Mouse (Mus musculus) hindbrain, embryonic 14.5 days (tissue): Measurements from ENCODE around the gene Frmd4b. TPM values are rescaled to one million over a fixed set of nuclear protein-coding genes. Genes with fewer than 3 reads are reported as not detected.
A peak's percentile ranks its signal among the peaks of the same experiment; 100 is the strongest.
"Not testable (repeated sequence)": the region's sequence is repeated elsewhere in the genome, so short reads cannot be mapped to it uniquely, and the experiment has no call there.

ENCODE experiments used
- ATAC-seq: fragments of 200-750 bp; cut with Nextera tagmentation; 2 replicates; pipeline ENCODE4 v1.8.0; 2017; ENCODE audit warnings: moderate number of reproducible peaks, mild to moderate bottlenecking, moderate TSS enrichment, moderate library complexity; ENCODE audit not compliant: low FRiP score
- DNase-seq: peaks from one replicate; pipeline ENCODE4 v3.0.0-alpha.2; 2015; ENCODE audit warnings: low spot score
- H3K27ac ChIP-seq: fragments of 300-500 bp; sonication (generic); 2 replicates; pipeline ENCODE4 v1.5.1; 2014; ENCODE audit warnings: mild to moderate bottlenecking, moderate library complexity
- H3K27me3 ChIP-seq: fragments of 300-500 bp; sonication (generic); 2 replicates; pipeline ENCODE4 v1.6.1; 2014; ENCODE audit warnings: mild to moderate bottlenecking, low read length, mixed read lengths; ENCODE audit not compliant: control insufficient read depth, insufficient read depth
- H3K36me3 ChIP-seq: fragments of 300-500 bp; sonication (generic); replicated peaks from 2 replicates; pipeline ENCODE4 v1.6.1; 2014; ENCODE audit not compliant: control insufficient read depth, insufficient read depth
- H3K4me1 ChIP-seq: fragments of 300-500 bp; sonication (generic); replicated peaks from 2 replicates; pipeline ENCODE4 v1.6.1; 2014; ENCODE audit warnings: antibody characterized with exemption, low read length, mixed read lengths; ENCODE audit not compliant: control insufficient read depth, insufficient read depth
- H3K4me2 ChIP-seq: fragments of 300-500 bp; sonication (generic); replicated peaks from 2 replicates; pipeline ENCODE4 v1.6.1; 2014; ENCODE audit warnings: mild to moderate bottlenecking, moderate library complexity
- H3K4me3 ChIP-seq: fragments of 300-500 bp; sonication (generic); replicated peaks from 2 replicates; pipeline ENCODE4 v1.5.1; 2014; ENCODE audit warnings: mild to moderate bottlenecking, low read length
- H3K9ac ChIP-seq: fragments of 300-500 bp; sonication (generic); 2 replicates; pipeline ENCODE4 v1.6.1; 2014
- H3K9me3 ChIP-seq: fragments of 300-500 bp; sonication (generic); 2 replicates; pipeline ENCODE4 v1.6.1; 2016; ENCODE audit warnings: low read length; ENCODE audit not compliant: control insufficient read depth
- WGBS: fragments of 180-500 bp; shearing (Covaris S2); extraction: QIAGEN DNeasy Blood & Tissue Kit; methylation state at CpG from one replicate; pipeline ENCODE4 v1.1.7; 2014; 5-methylcytosine and 5-hydroxymethylcytosine counted together
- polyA plus RNA-seq: library from polyadenylated mRNA; unstranded; fragments of >200 nt; fragmentation: Nextera tagmentation; extraction: Ambion mirVana; gene quantifications from 2 replicates; pipeline ENCODE4 v1.2.1, GENCODE M21; 2014

Gene Frmd4b
- polyA plus RNA-seq, 1 experiment from 2014 or later = 25.1 TPM

DNA sequence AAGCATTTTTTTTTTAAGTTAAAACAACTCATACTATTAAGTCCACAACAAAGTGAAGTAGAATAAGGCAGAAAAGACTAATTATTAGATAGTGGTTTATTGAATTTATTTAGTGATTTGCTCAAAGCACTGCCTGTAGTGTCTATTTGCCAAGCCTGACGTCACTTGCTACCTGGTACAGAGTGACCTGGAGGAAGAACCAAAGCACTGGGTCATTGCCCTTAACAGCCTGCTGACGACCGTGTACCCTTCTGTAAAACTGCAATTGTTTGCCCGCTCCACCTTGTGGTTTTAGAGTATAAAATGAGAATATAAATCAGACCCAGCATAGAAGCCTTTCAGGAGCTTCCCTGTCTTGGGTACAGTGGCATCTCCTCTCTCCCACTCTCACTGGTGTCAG, 355.1 kb downstream of the Frmd4b start:
- H3K4me3 ChIP-seq = no peak overlapping the region
- H3K9ac ChIP-seq = no peak overlapping the region
- no peak overlapping the region for H3K27ac ChIP-seq
- H3K36me3 ChIP-seq = no peaks in the 10 kb centered on the region
- no peak for ATAC-seq
- H3K27me3 ChIP-seq = no peaks in the 10 kb centered on the region
- no peak for DNase-seq
- no peak overlapping the region for H3K4me2 ChIP-seq
- 76% methylated on average over 4 of the region's 4 CpGs for WGBS
- no peaks in the 10 kb centered on the region for H3K9me3 ChIP-seq
- no peaks in the 10 kb centered on the region for H3K4me1 ChIP-seq

- WGBS = 95% methylated on average over 2 of the region's 2 CpGs
- DNase-seq, ATAC-seq, H3K9ac ChIP-seq, H3K4me2 ChIP-seq, H3K4me1 ChIP-seq, H3K4me3 ChIP-seq, H3K36me3 ChIP-seq, H3K9me3 ChIP-seq, H3K27ac ChIP-seq, H3K27me3 ChIP-seq: not testable (repeated sequence)
Observed at GRCm38 (mm10) chr6:97259926-97260325, 357.4 kb downstream of the Frmd4b start.

- no peaks in the 10 kb centered on the region for H3K27me3 ChIP-seq
- H3K9ac ChIP-seq = no peak overlapping the region
- H3K4me2 ChIP-seq = no peak overlapping the region
- H3K4me3 ChIP-seq = no peak overlapping the region
- DNase-seq (no peak), ATAC-seq (no peak)
- H3K36me3 ChIP-seq = no peaks in the 10 kb centered on the region
- no peaks in the 10 kb centered on the region for H3K4me1 ChIP-seq
- H3K27ac ChIP-seq = no peak overlapping the region
- 98% methylated on average over 1 of the region's 1 CpGs for WGBS
- no peaks in the 10 kb centered on the region for H3K9me3 ChIP-seq
Observed at GRCm38 (mm10) chr6:97258489-97258888, 358.9 kb downstream of the Frmd4b start.

- no peak within 1 kb of the TSS for H3K9ac ChIP-seq
- no peak within 1 kb of the TSS for H3K4me2 ChIP-seq
- H3K4me3 ChIP-seq = no peak within 1 kb of the TSS
- no peaks in the 10 kb centered on the region for H3K9me3 ChIP-seq
- no peaks in the 10 kb centered on the region for H3K4me1 ChIP-seq
- no peaks in the 10 kb centered on the region for H3K36me3 ChIP-seq
- DNase-seq = no peak
- no peak for ATAC-seq
- H3K27ac ChIP-seq = no peak within 1 kb of the TSS
- WGBS = 40% methylated on average over 9 of the region's 9 CpGs
- H3K27me3 ChIP-seq = no peaks in the 10 kb centered on the region
Observed at GRCm38 (mm10) chr6:97252711-97253221, 364.6 kb downstream of the Frmd4b start, which contains the start of gene Lmod3. Lmod3 (minus strand) TSS chr6:97252759.

DNA sequence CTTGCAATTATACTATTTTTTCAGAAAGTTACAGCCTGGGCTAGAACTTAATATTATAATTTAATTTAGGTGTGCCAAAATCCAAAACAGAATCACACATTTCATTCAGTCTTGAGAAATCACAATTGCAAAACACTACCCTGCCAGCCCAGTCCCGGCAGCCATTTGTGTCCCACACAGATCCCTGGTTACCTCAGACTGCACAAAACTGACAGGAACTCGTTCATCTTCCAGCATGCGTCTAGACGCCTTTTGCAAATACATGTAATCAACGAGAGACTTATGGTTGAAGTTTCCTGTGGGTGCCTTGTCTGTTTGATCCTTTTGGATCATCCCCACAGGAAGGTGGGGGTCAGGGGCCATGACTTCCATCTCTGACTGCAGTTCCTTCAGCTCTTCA, 365.3 kb downstream of the Frmd4b start:
- H3K27ac ChIP-seq = no peak overlapping the region
- H3K36me3 ChIP-seq = no peaks in the 10 kb centered on the region
- no peak overlapping the region for H3K4me2 ChIP-seq
- ATAC-seq = no peak
- DNase-seq = no peak
- H3K4me1 ChIP-seq = no peaks in the 10 kb centered on the region
- no peak overlapping the region for H3K4me3 ChIP-seq
- no peaks in the 10 kb centered on the region for H3K9me3 ChIP-seq
- WGBS = 71% methylated on average over 5 of the region's 5 CpGs
- H3K27me3 ChIP-seq = no peaks in the 10 kb centered on the region
- H3K9ac ChIP-seq = no peak overlapping the region

- no peak overlapping the region for H3K9ac ChIP-seq
- no peak overlapping the region for H3K4me3 ChIP-seq
- DNase-seq = peak; percentile 61
- ATAC-seq = no peak
- no peak overlapping the region for H3K27ac ChIP-seq
- 47% methylated on average over 6 of the region's 6 CpGs for WGBS
- H3K36me3 ChIP-seq = no peaks in the 10 kb centered on the region
- no peaks in the 10 kb centered on the region for H3K4me1 ChIP-seq
- no peaks in the 10 kb centered on the region for H3K27me3 ChIP-seq
- no peak overlapping the region for H3K4me2 ChIP-seq
- H3K9me3 ChIP-seq = no peaks in the 10 kb centered on the region
Observed at GRCm38 (mm10) chr6:97250966-97251365, 366.4 kb downstream of the Frmd4b start.

- H3K4me1 ChIP-seq = no peaks in the 10 kb centered on the region
- no peak for ATAC-seq
- H3K4me3 ChIP-seq = no peak overlapping the region
- no peak overlapping the region for H3K27ac ChIP-seq
- no peaks in the 10 kb centered on the region for H3K9me3 ChIP-seq
- no peak for DNase-seq
- H3K36me3 ChIP-seq = no peaks in the 10 kb centered on the region
- H3K9ac ChIP-seq = no peak overlapping the region
- H3K4me2 ChIP-seq = no peak overlapping the region
- H3K27me3 ChIP-seq = no peaks in the 10 kb centered on the region
Observed at GRCm38 (mm10) chr6:97245200-97245599, 372.1 kb downstream of the Frmd4b start.

DNA sequence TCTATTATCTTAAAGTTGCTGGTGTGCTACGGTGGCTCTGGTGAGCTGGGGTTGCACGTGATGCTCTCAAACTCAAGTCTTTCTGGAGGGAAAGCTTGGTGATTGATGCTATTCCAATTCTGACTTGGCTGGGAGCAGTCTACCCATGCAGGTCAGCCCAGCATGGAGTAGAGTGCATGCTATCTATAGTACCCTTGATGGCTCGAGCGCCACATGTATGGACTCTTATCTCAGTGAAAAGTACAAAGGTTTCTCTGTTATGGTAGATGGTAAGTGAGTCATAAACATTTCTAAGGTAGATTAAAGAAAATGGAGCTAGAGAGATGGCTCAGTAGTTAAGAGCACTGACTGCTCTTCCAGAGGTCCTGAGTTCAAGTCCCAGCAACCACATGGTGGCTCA, 374.8 kb downstream of the Frmd4b start:
- Histone ChIP-seq H3K27me3 (no peaks in the 10 kb centered on the region), H3K4me3 (no peak overlapping the region), H3K27ac (no peak overlapping the region), H3K4me1 (no peaks in the 10 kb centered on the region), H3K9ac (no peak overlapping the region), H3K36me3 (no peaks in the 10 kb centered on the region), H3K4me2 (no peak overlapping the region), H3K9me3 (no peaks in the 10 kb centered on the region)
- WGBS = 90% methylated on average over 4 of the region's 4 CpGs
- ATAC-seq (no peak), DNase-seq (no peak)

DNA sequence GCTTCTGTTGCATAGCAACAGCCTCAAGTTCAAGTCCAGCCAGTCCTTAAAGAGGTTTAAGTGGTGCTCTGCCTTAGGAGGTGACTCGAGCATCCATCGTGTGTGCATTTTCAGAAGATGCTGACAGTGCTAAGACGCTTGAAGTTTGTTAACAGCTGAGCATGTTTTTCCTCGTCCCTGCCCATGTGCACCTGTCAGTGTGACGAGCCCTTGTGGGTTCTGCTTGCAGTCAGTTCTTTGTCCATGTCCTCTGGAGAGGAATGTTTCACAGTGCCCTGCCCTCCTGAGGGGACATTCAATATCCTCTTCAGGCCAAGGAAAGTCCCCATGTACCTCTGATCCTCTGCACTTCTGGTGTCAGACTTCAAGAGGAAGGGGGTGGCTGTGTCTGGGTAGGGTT, 377.2 kb downstream of the Frmd4b start:
- Histone ChIP-seq H3K9me3 (no peaks in the 10 kb centered on the region), H3K4me1 (no peaks in the 10 kb centered on the region), H3K36me3 (no peaks in the 10 kb centered on the region), H3K27ac (no peak overlapping the region), H3K4me2 (no peak overlapping the region), H3K9ac (no peak overlapping the region), H3K27me3 (no peaks in the 10 kb centered on the region), H3K4me3 (no peak overlapping the region)
- DNase-seq (no peak), ATAC-seq (no peak)
- WGBS = 80% methylated on average over 5 of the region's 5 CpGs

DNA sequence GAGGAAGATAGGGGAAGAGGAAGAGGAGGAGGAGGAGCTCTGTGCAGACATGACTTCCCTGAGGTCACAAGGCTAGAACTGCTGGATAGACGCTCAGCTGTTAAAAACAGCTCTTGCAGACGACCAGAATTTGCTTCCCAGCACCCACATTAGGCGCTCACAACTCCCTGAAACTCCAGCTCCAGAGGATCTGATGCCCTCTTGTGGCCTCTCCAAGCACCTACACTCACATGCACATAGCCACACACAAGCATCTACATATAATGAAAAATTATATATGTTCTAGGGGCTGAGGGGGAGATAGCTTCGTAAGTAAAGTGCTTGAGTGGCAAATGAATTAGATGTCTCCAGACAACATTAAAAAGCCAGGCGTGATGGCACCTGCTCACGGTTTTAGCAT, 378.0 kb downstream of the Frmd4b start:
- WGBS = 90% methylated on average over 6 of the region's 6 CpGs
- Histone ChIP-seq H3K36me3 (no peaks in the 10 kb centered on the region; the same call in 1 of the 2 replicates), H3K9ac (no peak overlapping the region), H3K4me3 (no peak overlapping the region), H3K4me1 (no peaks in the 10 kb centered on the region), H3K4me2 (no peak overlapping the region), H3K27ac (no peak overlapping the region), H3K9me3 (no peaks in the 10 kb centered on the region), H3K27me3 (no peaks in the 10 kb centered on the region)
- DNase-seq (no peak), ATAC-seq (no peak)
